Mouse (Mus musculus) kidney, embryonic 14.5 days (tissue): Measurements from ENCODE around the gene Rsrc2. TPM values are rescaled to one million over a fixed set of nuclear protein-coding genes. Genes with fewer than 3 reads are reported as not detected.

Source experiments
- ATAC-seq: fragments of 200-750 bp; cut with Nextera tagmentation; 2 replicates; pipeline ENCODE4 v1.8.0; 2017; ENCODE audit warnings: moderate number of reproducible peaks, mild to moderate bottlenecking, moderate TSS enrichment, moderate library complexity; ENCODE audit not compliant: low FRiP score, low TSS enrichment
- H3K27ac ChIP-seq: fragments of 300-500 bp; sonication (generic); 2 replicates; pipeline ENCODE4 v1.5.1; 2014; ENCODE audit warnings: low read depth, mild to moderate bottlenecking, low read length, moderate library complexity, mixed read lengths
- H3K27me3 ChIP-seq: fragments of 300-500 bp; sonication (generic); 2 replicates; pipeline ENCODE4 v1.6.1; 2014; ENCODE audit warnings: mild to moderate bottlenecking, low read length; ENCODE audit not compliant: control insufficient read depth, insufficient read depth
- H3K36me3 ChIP-seq: fragments of 300-500 bp; sonication (generic); 2 replicates; pipeline ENCODE4 v1.6.1; 2014; ENCODE audit warnings: low read length, mixed read lengths; ENCODE audit not compliant: control insufficient read depth, insufficient read depth
- H3K4me1 ChIP-seq: fragments of 300-500 bp; sonication (generic); 2 replicates; pipeline ENCODE4 v1.6.1; 2014; ENCODE audit warnings: low read length, mixed read lengths; ENCODE audit not compliant: control insufficient read depth, insufficient read depth
- H3K4me2 ChIP-seq: fragments of 300-500 bp; sonication (generic); replicated peaks from 2 replicates; pipeline ENCODE4 v1.6.1; 2014; ENCODE audit warnings: low read depth, mild to moderate bottlenecking, low read length
- H3K4me3 ChIP-seq: fragments of 300-500 bp; sonication (generic); 2 replicates; pipeline ENCODE4 v1.5.1; 2014; ENCODE audit warnings: mild to moderate bottlenecking, low read length
- H3K9ac ChIP-seq: fragments of 300-500 bp; sonication (generic); 2 replicates; pipeline ENCODE4 v1.6.1; 2014; ENCODE audit warnings: low read depth, mild to moderate bottlenecking, low read length, moderate library complexity
- H3K9me3 ChIP-seq: fragments of 300-500 bp; sonication (generic); 2 replicates; pipeline ENCODE4 v1.6.1; 2016; ENCODE audit warnings: low read length; ENCODE audit not compliant: control insufficient read depth
- WGBS: fragments of 180-500 bp; shearing (Covaris S2); extraction: QIAGEN DNeasy Blood & Tissue Kit; methylation state at CpG from one replicate; pipeline ENCODE4 v1.1.7; 2014; 5-methylcytosine and 5-hydroxymethylcytosine counted together
- polyA plus RNA-seq: library from polyadenylated mRNA; unstranded; fragments of >200 nt; fragmentation: Nextera tagmentation; extraction: Ambion mirVana; gene quantifications from 2 replicates; pipeline ENCODE4 v1.2.1, GENCODE M21; 2014

The Rsrc2 gene
- polyA plus RNA-seq, 1 experiment from 2014 or later = 128 TPM

DNA sequence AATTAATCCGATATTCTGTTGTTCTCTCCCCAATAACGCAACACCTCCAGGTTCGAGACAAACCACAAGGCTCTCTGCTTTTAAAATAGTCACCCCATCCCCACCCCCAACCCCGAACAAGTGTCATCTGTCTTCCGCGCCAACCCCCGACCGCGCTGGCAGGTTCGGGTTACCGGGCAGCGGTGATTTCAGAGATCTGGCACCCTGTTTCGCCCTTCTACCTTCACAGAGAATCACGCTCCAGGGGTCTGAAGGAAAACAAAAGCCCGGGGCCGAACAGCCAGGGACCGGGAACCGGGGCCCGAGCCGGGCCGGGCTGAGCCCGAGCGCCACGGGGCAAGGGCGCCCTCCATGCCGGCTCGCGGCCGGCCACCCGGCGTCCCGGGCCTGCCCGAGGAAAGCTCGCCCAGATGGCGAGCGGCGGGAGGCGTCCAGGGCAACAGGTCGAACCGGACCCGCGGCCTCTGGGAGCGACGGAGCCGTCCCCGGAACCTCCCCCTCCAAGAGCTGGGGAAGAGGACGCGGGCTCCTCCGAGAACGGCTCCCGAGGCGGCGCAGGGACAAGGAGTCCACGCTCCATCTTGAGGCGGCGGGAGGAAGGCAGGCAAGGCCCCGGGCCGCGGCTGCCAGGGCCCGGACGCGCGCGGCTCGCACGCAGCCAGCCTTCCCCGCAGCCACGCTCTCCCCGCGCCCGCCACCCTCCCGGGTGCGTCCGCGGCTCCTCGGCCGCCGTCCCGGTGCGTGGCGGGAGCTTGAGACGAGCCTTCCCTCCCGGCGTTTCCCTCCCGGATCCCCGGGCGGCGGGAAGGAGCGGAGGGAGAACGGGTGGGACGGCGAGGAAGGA, 65.6 kb downstream of the Rsrc2 start:
- Histone ChIP-seq H3K36me3 (no peaks in the 10 kb centered on the region), H3K9me3 (no peaks in the 10 kb centered on the region), H3K4me1 (peaks cover 13% of the 10 kb centered on the region), H3K9ac (peak overlapping the region; percentile 96), H3K27me3 (no peaks in the 10 kb centered on the region), H3K27ac (peak overlapping the region; percentile 81), H3K4me2 (peak overlapping the region; percentile 95), H3K4me3 (peak overlapping the region; percentile 72)
- ATAC-seq = peak; percentile 72
- under 1% methylated on average over 78 of the region's 92 CpGs for WGBS

DNA sequence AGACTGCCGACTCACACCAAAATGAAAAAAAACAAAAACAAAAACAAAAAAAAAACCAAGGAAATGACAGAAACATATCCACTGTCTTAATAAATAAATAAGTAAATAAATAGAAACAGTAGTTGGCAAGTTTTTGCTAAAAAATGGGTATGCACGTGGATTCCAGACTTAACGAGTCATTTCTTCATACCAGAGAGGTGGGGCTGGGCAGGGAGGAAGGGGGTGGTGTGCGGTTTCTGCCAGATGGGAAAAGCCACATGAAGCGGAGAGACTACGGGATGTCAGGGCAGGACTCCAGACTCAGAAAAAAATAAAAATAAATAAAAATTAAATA, 66.2 kb downstream of the Rsrc2 start:
- Histone ChIP-seq H3K36me3 (no peaks in the 10 kb centered on the region), H3K9me3 (no peaks in the 10 kb centered on the region), H3K4me3 (peak overlapping the region; percentile 72), H3K27me3 (no peaks in the 10 kb centered on the region), H3K27ac (no peak overlapping the region), H3K4me2 (peak overlapping the region; percentile 95), H3K9ac (peak overlapping the region; percentile 96; the same call in 1 of the 2 replicates), H3K4me1 (peaks cover 13% of the 10 kb centered on the region)
- ATAC-seq = no peak
- WGBS = 3% methylated on average over 6 of the region's 6 CpGs

DNA sequence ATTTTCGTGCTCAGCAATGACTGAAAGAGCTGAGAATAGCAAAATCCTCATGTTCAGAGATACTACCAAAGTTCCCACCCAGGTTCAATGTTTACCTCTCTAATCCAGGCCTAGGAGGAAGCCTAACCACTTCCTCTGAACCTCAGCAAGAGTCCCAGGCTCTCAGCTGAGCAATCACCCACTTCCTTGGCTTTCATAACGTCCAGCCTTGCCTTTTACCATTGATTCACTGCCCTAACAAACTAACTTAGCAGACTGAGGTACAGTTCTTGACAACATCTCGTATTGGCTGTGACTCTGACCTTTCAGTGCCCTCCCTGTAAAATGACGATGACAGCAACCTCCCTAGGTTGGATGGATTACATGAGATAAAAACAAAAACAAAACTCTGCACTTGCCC, 66.8 kb downstream of the Rsrc2 start:
- 36% methylated on average over 4 of the region's 4 CpGs for WGBS
- ATAC-seq = no peak
- peak overlapping the region; percentile 95 for H3K4me2 ChIP-seq
- no peaks in the 10 kb centered on the region for H3K9me3 ChIP-seq
- no peak overlapping the region for H3K27ac ChIP-seq
- H3K9ac ChIP-seq = no peak overlapping the region
- H3K4me1 ChIP-seq = peaks cover 13% of the 10 kb centered on the region
- H3K36me3 ChIP-seq = 0 out of 2 replicates have a peak, but pooled peaks cover under 1% of the 10 kb centered on the region
- no peaks in the 10 kb centered on the region for H3K27me3 ChIP-seq
- H3K4me3 ChIP-seq = peak overlapping the region; percentile 72; the same call in 1 of the 2 replicates

DNA sequence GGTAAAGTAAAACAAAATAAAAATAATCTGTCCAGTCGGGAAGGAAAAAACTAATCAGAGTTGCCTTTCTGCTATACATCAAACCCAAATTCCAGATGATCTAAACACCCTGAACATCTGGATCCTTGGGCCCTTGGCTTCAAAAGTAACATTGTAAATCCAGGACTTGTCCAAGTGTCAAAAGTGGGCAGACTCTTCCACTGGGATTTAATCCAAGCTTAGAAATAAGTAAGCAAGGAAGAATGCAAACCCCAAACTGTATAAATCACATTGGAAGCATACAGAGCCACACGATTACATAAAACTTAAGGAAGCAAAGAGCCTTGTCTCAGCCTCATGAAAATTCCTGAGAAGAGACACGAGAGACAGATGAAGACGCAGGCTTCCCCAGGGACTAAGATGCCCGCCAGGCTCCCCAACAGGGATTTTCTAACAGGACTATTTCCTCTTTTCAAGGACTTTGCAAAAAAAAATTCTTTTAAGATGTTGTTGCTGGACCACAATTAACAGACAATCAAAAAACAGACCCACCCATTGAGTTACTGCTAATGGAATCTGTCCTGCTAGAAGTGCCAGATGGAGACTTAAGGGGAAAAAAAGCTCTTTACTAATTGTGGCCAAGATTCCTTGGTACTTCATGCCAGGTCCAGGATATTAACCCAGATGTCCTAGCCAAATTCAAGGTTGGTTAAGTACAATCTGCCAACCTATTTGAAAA, 69.5 kb downstream of the Rsrc2 start:
- H3K27ac ChIP-seq = no peak overlapping the region; the same call in 1 of the 2 replicates
- peaks cover 12% of the 10 kb centered on the region for H3K4me1 ChIP-seq
- ATAC-seq = no peak
- H3K9ac ChIP-seq = no peak overlapping the region
- H3K4me3 ChIP-seq = no peak overlapping the region
- no peaks in the 10 kb centered on the region for H3K27me3 ChIP-seq
- H3K36me3 ChIP-seq = 0 out of 2 replicates have a peak, but pooled peaks cover 2% of the 10 kb centered on the region
- no peaks in the 10 kb centered on the region for H3K9me3 ChIP-seq
- H3K4me2 ChIP-seq = no peak overlapping the region
- 36% methylated on average over 5 of the region's 5 CpGs for WGBS

DNA sequence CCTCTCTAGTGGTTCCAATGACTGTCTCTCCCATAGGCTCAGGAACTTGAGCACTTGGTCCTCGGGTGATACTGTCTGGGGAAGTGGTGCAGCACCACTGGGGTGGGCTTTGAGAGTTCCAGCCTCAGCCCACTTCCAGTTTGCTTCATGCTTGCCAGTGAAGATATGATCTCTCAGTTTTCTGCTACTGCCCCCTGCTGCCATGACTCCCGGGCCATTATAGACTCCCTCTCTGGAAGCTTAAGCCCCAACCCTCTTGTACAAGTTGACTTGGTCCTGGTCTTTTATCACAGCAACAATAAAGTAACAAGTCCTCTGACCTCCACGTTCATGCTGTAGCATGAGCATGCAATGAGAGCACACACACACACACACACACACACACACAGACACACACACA, 70.1 kb downstream of the Rsrc2 start:
- H3K9ac ChIP-seq = no peak overlapping the region
- no peak for ATAC-seq
- 65% methylated on average over 3 of the region's 3 CpGs for WGBS
- no peak overlapping the region for H3K27ac ChIP-seq
- no peak overlapping the region for H3K4me3 ChIP-seq
- H3K27me3 ChIP-seq = no peaks in the 10 kb centered on the region
- peaks cover 12% of the 10 kb centered on the region for H3K4me1 ChIP-seq
- H3K36me3 ChIP-seq = 0 out of 2 replicates have a peak, but pooled peaks cover 2% of the 10 kb centered on the region
- no peaks in the 10 kb centered on the region for H3K9me3 ChIP-seq
- no peak overlapping the region for H3K4me2 ChIP-seq

Other genes with a start within 250 kb of the Rsrc2 start
- 1.0 TPM in 1 of 2 replicates, not detected in the other for gene B3gnt4, start 239.0 kb downstream of the Rsrc2 start, polyA plus RNA-seq
- 113 and 118 TPM in 2 replicates for gene Diablo, start 225.2 kb downstream of the Rsrc2 start, polyA plus RNA-seq
- 0.34 and 0.49 TPM in 2 replicates for gene Gm49027, start 223.9 kb downstream of the Rsrc2 start, polyA plus RNA-seq
- 17.1 and 34.5 TPM in 2 replicates for gene Vps33a, start 176.4 kb downstream of the Rsrc2 start, polyA plus RNA-seq
- 20.7 and 32.6 TPM in 2 replicates for gene Clip1, start 64.8 kb downstream of the Rsrc2 start, polyA plus RNA-seq
- 75.3 and 101 TPM in 2 replicates for gene Zcchc8, start 28.3 kb downstream of the Rsrc2 start, polyA plus RNA-seq
- gene Kntc1, start 302 bp upstream of the Rsrc2 start, polyA plus RNA-seq = 33.7 and 35.9 TPM in 2 replicates
- gene Hcar2, start 116.1 kb upstream of the Rsrc2 start, polyA plus RNA-seq = not detected in 2 replicates
- gene Hcar1, start 130.6 kb upstream of the Rsrc2 start, polyA plus RNA-seq = 1.0 and 1.4 TPM in 2 replicates
- gene Denr, start 157.8 kb upstream of the Rsrc2 start, polyA plus RNA-seq = 135 and 171 TPM in 2 replicates
- gene Gm43518, start 178.0 kb upstream of the Rsrc2 start, polyA plus RNA-seq = 0.89 and 3.8 TPM in 2 replicates
- gene Ccdc62, start 181.3 kb upstream of the Rsrc2 start, polyA plus RNA-seq = 6.2 and 7.3 TPM in 2 replicates
- 11.0 and 13.0 TPM in 2 replicates for gene Hip1r, start 224.2 kb upstream of the Rsrc2 start, polyA plus RNA-seq